Comparison of ENCODE assay signal across 12 mouse cellular contexts in the genomic region with DNA sequence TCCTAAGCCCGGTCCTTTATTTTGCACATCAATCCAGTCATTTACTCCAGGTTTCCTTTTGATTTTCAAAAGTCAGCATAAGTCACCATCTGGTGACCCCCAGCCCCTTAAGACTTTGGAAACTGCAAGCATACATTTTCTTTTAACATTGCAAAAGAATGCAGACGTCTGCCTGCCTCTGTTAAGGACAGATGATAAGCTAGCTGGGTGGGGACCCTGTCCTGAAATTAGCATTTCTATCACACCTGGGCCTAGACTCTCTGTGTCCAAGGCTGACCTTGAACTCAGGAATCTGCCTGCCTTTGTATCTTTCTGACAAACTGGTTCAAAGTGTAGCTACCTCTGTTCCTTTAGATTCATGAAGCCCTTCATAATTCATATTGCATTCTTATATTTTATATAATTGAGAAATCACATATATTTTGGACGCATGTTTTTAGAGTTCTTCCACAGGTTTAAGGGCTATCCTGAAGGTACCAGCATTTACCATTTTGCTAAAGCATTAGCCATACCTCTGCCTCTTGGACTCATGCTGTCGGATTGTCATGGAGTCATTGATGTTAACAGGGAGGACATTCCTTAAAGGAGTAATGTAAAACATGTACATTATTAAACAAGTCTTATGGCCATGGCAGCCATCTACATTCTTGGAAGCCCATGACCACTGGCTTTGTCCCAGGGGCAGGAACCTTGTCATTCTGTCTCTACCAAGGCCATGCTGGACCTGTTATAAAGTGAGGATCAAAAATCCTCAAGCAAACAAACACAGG.
"Had no signal": no experiment of that assay in that cellular context is flagged by ENCODE, and none has a peak within 500 bp of the region (broad histone marks: within the 10 kb centered on the region; RNA-seq: fewer than 3 reads in every experiment).

No protein-coding gene starts in this region.

- DNase-seq: lung, adult 18-20 months; lung, embryonic 14.5 days; lung, postnatal 14 days; lung, postnatal 36 days; retina, postnatal 1 day; right cerebral cortex, adult 18-20 months; right cerebral cortex, postnatal 25 days; right cerebral cortex, postnatal 4 days; spleen, adult 18-20 months; thymus, adult 18-20 months; thymus, postnatal 14 days; thymus, postnatal 4 days had no signal
